Mouse (Mus musculus) erythroblast, embryonic 14.5 days (primary cell): ENCODE measurements around the gene Chst11.

Experiments used
- GATA1 ChIP-seq: IDR thresholded peaks from 2 replicates; pipeline ENCODE4 v1.6.1; 2012; ENCODE audit warnings: low read length, inconsistent platforms, mixed read lengths
- TAL1 ChIP-seq: IDR thresholded peaks from 3 replicates; pipeline ENCODE4 v1.6.1; 2012; ENCODE audit warnings: low read length, inconsistent platforms, mixed read lengths

DNA sequence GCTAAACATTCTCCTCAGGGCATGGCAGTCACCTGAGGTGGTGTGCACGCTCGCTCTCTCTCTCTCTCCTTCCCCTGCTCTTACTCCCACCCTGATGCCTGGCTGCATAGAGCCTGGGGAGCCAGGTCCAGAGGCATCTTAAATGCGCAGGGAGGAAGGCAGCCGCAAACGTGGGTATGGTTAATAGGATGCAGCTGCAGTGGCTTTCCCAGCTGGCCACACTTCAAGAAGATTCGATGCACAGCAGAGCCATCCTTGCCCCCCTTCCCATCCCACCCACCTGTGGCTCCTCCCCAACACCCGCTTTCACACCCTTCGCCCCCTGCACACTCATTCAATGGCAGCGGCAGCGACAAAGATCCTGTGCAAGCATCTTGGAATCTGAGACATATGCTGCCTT, 95.6 kb downstream of the Chst11 start:
- TF ChIP-seq TAL1: no peak
- no peak for TF ChIP-seq GATA1
